Mouse (Mus musculus) gastrocnemius, adult 2 months (tissue): ENCODE data around the gene Pdk2. TPM values are rescaled to one million over a fixed set of nuclear protein-coding genes. Genes with fewer than 3 reads are reported as not detected.

ENCODE experiments used
- DNase-seq: peaks from one replicate; pipeline ENCODE4 v3.0.0; 2022
- H3K27ac ChIP-seq: fragments of 200-600 bp; 2 replicates; pipeline ENCODE4 v1.8.1; 2022; ENCODE audit warnings: mild to moderate bottlenecking
- H3K4me3 ChIP-seq: fragments of 200-600 bp; 2 replicates; pipeline ENCODE4 v1.8.1; 2022; ENCODE audit warnings: mild to moderate bottlenecking, moderate library complexity
- CTCF ChIP-seq: fragments of 200-600 bp; IDR thresholded peaks from 2 replicates; pipeline ENCODE4 v1.8.1; 2022; ENCODE audit warnings: antibody characterized with exemption, mild to moderate bottlenecking, moderate library complexity
- intact Hi-C: fragments of 180-260 bp; cut with DNase I; formaldehyde crosslinking; loops from one replicate; pipeline ENCODE4 v1.15.1; 2025
- long read RNA-seq, 2 experiments: library from polyadenylated mRNA; stranded (forward); transcript quantifications; one replicate each; pipeline ENCODE4 v2.0.0; 2021
- total RNA-seq, 2 experiments: library from RNA; stranded (reverse); gene quantifications; 2 replicates each; pipeline ENCODE4 v1.2.3; 2021

The Pdk2 gene
- 100 to 1,000 TPM; 471 to 485 TPM for total RNA-seq
- long read RNA-seq, experiment 1, transcript Pdk2-201 (11 exons, 2,246 nt), result major isoform, 944 of 1,007 reads
- long read RNA-seq, experiment 1, partial matches to known transcripts, result 32 of 1,007 reads
- long read RNA-seq, experiment 1, other reads (novel, unspliced or antisense), result 31 of 1,007 reads
- long read RNA-seq, experiment 2, transcript Pdk2-201 (11 exons, 2,246 nt), result major isoform, 1,037 of 1,110 reads
- long read RNA-seq, experiment 2, partial matches to known transcripts, result 24 of 1,110 reads
- long read RNA-seq, experiment 2, other reads (novel, unspliced or antisense), result 49 of 1,110 reads

DNA sequence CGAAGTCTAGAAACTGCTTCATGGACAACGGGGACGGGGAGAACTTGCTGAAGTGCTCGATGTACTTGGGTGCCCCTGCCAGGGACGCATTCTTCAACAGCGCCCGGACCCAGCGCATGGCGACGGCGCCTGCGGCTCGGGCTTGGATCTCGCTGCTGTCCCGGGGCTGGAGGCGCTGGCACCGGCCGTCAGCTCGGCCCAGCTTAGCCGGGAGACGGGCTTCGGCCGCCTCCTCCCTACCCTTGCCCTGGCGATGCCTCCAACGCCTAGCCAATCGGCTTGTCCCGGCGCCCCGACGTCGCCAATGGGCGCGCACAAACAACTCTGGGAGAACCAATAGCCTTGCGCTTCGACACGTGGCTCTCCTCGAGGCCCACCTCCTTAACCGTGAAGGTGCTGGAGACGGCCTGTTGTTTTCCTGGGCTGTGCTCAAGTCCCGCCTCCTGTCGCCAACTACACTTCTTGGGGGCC is at the start of gene Pdk2:
Gene Pdk2 (minus strand): TSS at position 216 of the 471 bp plus-strand sequence.
- TF ChIP-seq CTCF, result no peak
- intact Hi-C loops, result loop anchor here (2.0 to 10.0 kb wide), 2 partner anchors 62 to 176 kb away; no protein-coding TSS in a partner anchor
- peak within 1 kb of the TSS; percentile 92 for H3K4me3 ChIP-seq
- peak; percentile 98 for DNase-seq
- H3K27ac ChIP-seq, result peak within 1 kb of the TSS; percentile 98

DNA sequence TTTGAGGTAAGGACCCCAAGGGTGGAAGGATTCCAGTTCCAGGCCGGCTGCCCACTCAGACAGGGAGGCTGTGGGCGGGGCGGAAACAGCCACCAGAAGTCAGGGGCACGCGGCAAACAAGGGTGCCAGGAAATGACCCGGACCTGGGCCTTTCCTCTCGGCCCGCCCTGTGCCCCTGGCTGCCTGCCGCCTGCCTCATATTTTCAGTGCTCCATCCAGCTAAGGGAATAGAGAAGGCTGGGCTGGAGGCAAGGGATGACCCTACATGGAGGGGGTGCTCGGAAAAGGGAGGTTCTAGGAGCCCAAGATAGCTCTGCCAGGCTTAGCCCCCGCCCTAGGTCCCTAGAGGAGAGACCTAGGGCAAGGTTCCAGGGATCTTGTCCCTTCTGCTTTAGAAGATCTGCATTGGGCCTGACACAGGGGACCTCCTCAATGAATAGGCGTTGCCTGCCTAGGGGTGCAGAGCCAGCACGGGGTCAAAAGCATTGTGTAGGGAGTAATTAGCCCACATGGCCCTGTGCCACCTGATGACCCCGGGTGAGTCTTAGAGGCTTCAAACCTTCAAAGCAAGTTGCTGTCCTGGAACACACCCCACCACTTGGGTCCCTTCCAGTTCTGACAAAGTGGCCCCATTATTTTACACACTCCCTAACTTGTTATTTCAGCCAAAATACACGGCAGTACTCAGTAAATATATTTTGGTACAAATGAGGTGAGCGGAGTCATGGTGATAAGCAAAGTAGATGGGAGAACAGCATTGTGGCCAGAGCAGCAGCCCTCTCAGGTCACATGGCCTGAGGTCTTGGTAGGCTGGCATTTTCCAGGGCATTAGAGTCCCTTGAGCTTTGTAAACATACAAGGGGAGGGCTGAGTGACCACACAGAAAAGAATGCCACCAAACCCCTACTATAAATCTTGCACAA is 48.0 kb upstream of the Pdk2 start:
- no peak for TF ChIP-seq CTCF
- Histone ChIP-seq H3K4me3 (no peak overlapping the region), H3K27ac (peak overlapping the region; percentile 77)
- intact Hi-C loops, result no loop called here
- DNase-seq, result peak; percentile 71

DNA sequence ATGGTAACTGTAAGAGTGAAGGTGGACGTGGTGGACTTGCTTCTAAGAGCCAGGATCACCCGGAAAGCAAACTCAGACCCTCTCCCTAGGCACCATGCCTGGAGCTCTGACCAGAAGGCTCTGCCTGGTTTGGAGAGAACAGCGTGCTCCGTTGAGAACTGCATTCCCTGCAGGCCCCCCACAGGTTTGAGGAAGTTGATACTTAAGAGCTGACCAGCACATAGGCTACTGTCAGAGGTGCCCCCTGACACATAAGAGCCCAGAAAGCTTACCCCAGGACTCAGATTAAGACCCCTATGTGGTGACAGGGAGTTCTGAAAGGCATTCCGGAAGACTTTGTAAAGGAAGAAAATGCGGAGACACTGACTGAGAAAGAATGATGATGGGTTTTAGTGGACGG is 47.1 kb upstream of the Pdk2 start:
- H3K4me3 ChIP-seq, result no peak overlapping the region
- H3K27ac ChIP-seq, result peak overlapping the region; percentile 77
- no peak for TF ChIP-seq CTCF
- DNase-seq, result no peak
- intact Hi-C loops, result no loop called here

DNA sequence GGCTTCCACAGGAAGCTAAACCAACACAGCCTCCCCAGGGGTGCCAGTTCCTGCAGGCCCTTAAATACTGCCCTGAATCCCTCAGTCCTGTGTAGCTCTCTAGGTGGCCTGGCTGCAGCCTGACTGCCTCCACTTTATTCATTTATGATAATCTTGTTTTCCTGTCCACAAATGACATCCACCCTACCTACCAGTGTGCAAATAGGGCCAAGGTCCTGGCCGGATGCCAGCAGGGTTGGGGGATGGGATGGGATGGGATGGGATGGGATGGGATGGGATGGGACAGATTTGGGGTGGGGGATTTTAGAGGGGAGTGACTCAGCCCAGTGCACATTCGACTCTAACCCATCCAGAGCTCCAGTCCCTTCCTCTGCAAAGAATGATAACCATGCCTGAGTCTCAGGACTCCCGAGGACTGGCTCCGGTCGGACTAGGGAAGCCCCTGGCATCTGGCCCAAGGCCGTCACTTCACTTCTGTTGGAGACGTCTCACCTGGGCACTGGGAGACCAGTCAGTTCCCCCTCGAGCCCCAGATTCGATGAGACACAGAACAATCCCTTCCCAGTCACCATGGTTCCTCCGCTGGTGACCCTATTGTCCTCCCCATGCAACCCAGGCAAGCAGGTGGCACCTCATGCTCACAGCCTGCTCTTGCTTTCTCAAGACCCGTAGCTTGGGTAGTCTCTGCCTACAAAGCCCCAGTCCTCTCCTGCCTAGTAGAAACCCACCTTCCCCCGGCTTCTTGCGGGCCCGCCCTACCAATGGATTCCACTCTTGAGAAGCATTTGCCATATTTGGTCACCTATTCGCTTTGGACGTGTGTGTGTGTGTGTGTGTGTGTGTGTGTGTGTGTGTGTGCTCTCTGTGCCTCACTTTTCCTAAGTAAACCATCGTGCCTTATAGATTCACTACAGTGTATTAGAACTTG is 46.4 kb upstream of the Pdk2 start:
- Histone ChIP-seq H3K27ac (peak overlapping the region; percentile 77; the same call in 1 of the 2 replicates), H3K4me3 (no peak overlapping the region)
- no peak for DNase-seq
- TF ChIP-seq CTCF, result no peak
- intact Hi-C loops, result no loop called here

DNA sequence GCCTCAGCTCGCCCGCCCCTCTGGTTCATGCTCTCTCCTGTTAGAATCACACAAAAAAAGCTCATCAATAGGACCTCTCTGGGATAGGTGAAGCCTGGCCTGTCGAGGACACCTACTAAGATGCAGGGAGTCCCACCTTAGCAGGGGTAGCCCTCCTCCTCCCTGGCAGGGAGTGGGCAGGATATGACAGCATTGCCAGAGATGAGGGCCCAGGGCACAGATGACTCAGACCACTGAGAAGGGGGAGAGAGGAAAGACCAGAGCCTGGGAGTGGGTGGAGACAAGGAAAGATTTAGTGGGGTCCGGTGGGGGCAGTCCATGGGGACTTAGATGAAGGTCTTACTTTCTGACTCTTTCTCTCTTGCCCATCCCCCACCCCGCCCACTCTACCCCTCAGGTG is 45.1 kb upstream of the Pdk2 start:
- Histone ChIP-seq H3K4me3 (no peak overlapping the region), H3K27ac (peak overlapping the region; percentile 43)
- no peak for TF ChIP-seq CTCF
- intact Hi-C loops, result no loop called here
- no peak for DNase-seq

DNA sequence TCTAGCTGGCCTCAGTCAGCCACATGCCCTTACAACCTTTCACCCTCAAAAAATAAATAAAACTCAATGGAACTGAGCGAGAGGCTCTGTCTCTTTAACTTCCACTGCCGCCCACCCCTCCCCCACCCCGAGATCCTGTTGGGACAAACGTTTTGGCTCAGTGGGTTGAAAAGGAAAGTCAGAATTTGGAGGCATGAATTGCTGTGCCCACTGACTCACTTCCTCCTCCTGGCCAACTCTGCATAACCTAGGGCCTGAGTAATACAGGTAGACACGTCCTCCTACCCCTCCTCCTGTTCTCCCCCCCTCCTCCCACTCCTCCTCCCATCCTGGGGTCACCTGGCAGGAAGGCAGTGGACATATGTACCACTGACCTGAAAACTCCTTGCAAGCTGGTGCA is 44.6 kb upstream of the Pdk2 start:
- intact Hi-C loops, result no loop called here
- no peak for TF ChIP-seq CTCF
- DNase-seq, result no peak
- no peak overlapping the region for H3K4me3 ChIP-seq
- peak overlapping the region; percentile 43; the same call in 1 of the 2 replicates for H3K27ac ChIP-seq

DNA sequence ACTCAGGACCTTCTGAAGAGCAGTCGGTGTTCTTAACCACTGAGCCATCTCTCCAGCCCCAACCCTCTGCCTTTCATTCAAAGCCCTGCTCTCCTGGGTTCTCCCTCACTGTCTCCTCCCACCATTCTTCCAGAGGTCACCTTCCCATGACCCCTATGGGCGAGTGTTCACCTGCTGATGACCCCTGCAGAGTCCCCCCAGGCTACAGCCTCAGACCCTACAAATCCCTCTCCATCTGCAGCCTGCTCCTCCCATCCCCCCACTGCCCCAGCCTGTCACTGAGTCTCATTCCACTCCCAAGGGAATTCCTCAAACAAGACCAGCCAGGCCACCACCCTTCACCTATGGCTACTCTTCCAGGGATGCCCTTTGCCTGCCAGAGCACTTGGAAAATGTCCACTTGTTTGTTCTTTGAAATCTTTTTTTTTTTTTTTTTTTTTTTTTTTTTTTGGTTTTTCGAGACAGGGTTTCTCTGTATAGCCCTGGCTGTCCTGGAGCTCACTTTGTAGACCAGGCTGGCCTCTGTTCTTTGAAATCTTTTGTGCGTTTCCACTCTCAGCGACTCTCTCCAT is 43.7 kb upstream of the Pdk2 start:
- DNase-seq, result no peak
- no peak for TF ChIP-seq CTCF
- intact Hi-C loops, result no loop called here
- H3K4me3 ChIP-seq, result no peak overlapping the region
- H3K27ac ChIP-seq, result no peak overlapping the region

DNA sequence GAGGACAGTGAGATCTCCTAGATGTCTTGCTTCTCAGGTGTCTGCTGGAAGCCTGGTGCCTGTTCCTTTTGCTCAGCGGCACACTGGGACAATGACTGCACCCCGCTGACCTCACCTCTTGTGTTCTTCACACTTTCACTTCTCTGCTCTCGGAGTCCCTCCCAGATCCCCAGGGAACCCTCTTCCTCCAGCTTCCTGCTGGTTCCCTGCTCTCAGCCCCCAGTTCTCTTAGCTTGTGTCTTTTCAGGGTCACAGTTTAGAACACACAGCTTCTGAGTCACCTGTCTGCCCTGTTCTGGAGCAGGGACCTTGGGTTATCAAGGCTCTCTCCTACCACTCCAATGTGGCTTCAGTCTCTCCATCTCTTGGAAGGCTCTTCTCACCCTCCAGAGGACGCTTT is 43.0 kb upstream of the Pdk2 start:
- no peak overlapping the region for H3K27ac ChIP-seq
- intact Hi-C loops, result no loop called here
- TF ChIP-seq CTCF, result no peak
- no peak for DNase-seq
- no peak overlapping the region for H3K4me3 ChIP-seq

DNA sequence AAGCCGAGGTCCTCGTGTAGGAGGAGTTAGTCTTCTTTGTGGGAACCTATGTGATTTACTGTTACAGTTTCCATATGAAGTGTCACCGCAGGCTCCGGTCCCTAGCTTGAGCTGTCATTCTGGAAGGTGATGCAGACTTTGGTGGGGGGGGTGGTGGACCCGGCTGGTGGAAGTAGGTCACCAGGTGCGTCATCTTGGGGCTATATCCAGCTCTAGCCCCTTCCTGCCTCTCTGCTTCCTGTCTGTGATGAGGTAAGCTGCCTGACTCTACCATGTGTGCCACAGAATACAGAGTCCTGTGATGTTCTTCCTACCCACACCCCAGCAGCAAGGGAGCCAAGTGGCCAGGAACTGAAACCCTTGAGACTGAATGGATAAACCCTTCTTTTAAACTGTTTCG is 41.7 kb upstream of the Pdk2 start:
- Histone ChIP-seq H3K4me3 (no peak overlapping the region), H3K27ac (no peak overlapping the region)
- no peak for TF ChIP-seq CTCF
- intact Hi-C loops, result no loop called here
- DNase-seq, result no peak

DNA sequence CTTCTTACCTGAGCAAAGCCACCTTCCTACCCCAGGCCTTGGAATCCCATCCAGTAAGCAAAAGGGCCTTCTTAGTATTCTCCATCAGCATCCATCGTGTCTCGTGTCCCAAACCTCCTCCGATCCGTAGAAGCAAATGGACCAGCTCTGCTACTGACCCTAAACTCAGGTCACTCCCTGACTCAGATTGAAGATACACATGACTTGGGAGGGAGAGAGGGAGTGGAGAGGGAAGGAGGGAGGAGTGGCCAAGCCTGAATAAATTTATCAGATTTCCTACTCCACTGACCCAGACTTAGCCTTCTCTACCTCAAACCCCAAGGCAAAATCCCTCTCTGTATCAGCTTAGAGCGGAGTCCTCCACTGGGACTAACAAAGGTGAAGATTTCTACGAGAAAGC is 39.6 kb upstream of the Pdk2 start:
- Histone ChIP-seq H3K4me3 (no peak overlapping the region), H3K27ac (no peak overlapping the region)
- intact Hi-C loops, result no loop called here
- TF ChIP-seq CTCF, result no peak
- no peak for DNase-seq

DNA sequence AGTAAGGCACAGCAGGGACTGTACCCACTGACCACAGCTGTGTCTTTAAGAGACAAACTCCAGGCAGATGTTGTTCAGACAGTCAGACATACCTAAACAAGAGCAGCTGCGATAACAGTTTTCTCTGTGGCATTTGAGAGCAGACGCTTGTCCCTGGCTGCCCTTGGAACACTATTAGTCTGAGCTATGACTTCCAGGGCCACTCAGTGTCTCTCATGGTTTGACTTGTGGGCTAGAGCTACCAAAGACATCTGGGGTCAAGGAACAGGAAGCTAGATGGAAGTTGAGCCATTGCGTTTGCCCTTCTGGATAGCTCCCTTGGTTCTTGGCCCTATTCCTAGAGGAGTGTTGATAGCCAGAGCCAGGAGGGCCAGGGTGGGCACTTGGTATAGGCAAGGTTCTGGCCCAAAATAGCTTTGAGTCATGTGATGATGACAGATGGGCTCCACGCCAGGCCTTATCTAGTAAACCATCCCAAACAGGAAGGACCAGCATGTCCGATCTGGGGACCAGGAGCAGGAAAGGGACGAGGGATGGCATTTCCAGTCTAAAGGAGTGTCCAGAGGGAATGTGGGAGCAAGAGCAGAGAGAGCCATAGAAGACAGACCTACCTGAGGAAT is 38.2 kb upstream of the Pdk2 start:
- Histone ChIP-seq H3K4me3 (no peak overlapping the region), H3K27ac (peak overlapping the region; percentile 40; the same call in 1 of the 2 replicates)
- intact Hi-C loops, result no loop called here
- DNase-seq, result no peak
- no peak for TF ChIP-seq CTCF
